Mouse (Mus musculus): ENCODE measurements around the gene Gm11992. TPM values are rescaled to one million over a fixed set of nuclear protein-coding genes. Genes with fewer than 3 reads are reported as not detected.

Gm11992 gene
- total RNA-seq, 2 experiments from 2014 or later = 1.2 to 1.4 TPM

DNA sequence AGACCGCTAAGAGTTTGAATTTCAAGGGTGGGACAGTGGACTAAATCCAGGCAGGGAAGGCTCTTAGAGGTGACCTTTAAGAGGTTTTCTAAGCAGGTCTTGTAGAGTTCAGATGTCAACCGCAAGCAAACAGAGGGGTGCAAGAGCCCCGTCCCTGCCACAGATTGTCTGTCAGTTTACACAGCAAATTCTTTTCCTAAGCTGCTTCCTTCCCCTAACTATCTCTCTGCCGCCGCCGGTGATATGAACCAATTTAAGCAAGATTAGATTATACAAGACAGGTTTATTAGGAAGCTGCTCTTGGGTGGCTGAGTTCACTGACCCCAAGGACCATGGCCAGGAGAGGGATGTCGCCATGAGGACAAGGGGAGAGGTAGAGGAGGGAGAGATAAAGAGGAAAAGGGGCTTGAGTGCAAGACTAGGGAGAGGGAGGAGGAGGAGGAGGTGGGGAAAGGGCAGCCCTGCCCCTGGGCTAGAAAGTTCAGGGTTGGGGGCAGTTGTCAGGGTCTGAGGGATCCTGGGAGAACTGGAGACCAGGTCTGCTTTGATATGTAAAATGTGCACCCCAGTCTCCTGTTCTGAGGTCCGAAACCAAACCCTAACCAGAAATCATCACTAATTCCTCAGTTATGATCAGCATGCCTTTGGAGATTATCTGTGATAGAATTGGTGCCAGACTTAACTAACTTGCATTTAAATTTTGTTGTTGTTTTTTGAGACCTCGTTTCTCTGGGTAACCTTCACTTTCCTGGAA, 67.2 kb downstream of the Gm11992 start:
- no peak for DNase-seq (ENCODE audit: low spot score in 2 of 2)

DNA sequence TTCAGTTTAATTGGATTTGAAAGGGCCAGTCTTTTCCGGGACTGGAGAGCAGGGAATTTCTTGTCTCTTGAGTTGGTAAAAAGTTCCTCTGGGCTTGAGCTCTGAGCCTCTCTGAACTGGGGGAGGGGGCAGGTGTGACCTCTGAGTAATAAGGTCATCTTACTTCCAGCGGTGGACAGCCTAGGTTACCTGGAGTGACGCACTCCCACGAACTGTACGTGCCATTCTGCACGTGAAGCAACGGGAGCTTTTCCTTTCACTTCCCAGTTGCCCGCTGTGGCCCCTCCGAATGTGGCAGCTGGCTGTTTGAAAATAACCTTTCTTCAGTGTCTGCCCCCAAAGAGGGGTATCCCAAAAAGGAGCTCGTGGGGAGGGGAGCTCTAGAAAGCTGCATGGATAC, 67.7 kb downstream of the Gm11992 start:
- DNase-seq (ENCODE audit: low spot score in 2 of 2) = no peak

GRCm38 (mm10) chr11:9116916-9117315, 68.5 kb downstream of the Gm11992 start:
- no peak for DNase-seq (ENCODE audit: low spot score in 2 of 2)

- no peak for DNase-seq (ENCODE audit: low spot score in 2 of 2)
Measured at GRCm38 (mm10) chr11:9117358-9118049, 69.1 kb downstream of the Gm11992 start.

- no peak for DNase-seq (ENCODE audit: low spot score in 2 of 2)
Measured at GRCm38 (mm10) chr11:9118050-9118420, 69.6 kb downstream of the Gm11992 start, which contains the start of gene Upp1. Gene Upp1 (plus strand): TSS chr11:9118103.

DNA sequence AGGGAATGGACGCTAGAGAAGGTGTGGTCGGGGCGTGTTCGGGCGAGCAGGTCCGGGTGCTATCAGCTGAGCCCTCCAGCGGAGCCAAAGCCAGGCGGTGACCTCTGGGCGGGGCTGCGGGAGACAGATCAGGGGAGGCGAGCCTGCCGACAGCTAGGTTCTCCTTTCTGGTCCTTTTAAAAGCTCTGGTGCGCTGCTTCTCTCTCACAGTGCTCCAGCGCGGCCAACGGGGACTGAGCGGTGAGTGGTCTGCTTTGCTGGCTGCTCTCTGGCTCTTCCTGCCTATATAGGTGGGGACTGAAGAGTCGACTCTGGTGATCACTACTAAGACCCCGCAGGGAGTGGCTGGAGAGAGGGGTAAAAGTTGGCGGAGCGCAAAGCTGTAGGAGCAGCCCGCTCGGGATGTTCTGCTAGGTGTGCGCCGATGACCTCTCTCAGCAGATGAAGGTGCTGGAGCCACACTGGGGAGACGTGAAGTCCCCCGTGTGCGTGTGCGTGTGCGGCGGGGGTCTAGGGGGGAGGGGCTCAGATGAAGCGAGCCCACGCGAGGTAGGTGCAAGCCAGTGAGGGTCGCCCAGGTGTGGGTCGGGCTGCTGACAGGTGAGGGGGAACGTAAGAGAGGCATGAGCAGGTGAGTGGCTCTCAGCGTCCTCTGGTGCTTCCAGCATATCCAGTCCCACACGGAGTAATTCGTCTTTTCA, 70.2 kb downstream of the Gm11992 start:
- DNase-seq (ENCODE audit: low spot score in 2 of 2) = no peak

Other genes with a start within 250 kb of the Gm11992 start
- gene Pkd1l1, start 75.3 kb upstream of the Gm11992 start, total RNA-seq (2021) = under 1 TPM; 0.08 to 0.52 TPM
- 10 to 100 TPM; 13.3 to 13.5 TPM for gene Hus1, start 37.4 kb upstream of the Gm11992 start, total RNA-seq (2021)
- under 1 TPM; 0.38 to 0.82 TPM for gene Sun3, start 397 bp downstream of the Gm11992 start, total RNA-seq (2021)
- gene Upp1, start 69.5 kb downstream of the Gm11992 start, total RNA-seq (2021) = 1 to 10 TPM; 4.0 to 4.1 TPM
- under 1 TPM in 1 of 2 experiments, not detected in 1; 0.05 TPM for gene Abca13, start 143.3 kb downstream of the Gm11992 start, total RNA-seq (2021)